Mouse (Mus musculus) lung, adult 2 months (tissue): Measurements from ENCODE around the gene Sh3glb1.

Experiments
- CTCF ChIP-seq: fragments of 200-500 bp; IDR thresholded peaks from 2 replicates; pipeline ENCODE4 v1.5.1; 2011; ENCODE audit warnings: mild to moderate bottlenecking, low read length, control low read depth; ENCODE audit not compliant: insufficient read depth
- POLR2A ChIP-seq: fragments of 200-500 bp; IDR thresholded peaks from 2 replicates; pipeline ENCODE4 v1.6.1; 2011; ENCODE audit warnings: low read depth, mild to moderate bottlenecking, control low read depth, low read length, borderline replicate concordance; ENCODE audit errors: extremely low read depth

GRCm38 (mm10) chr3:144677751-144678150 is 42.4 kb downstream of the Sh3glb1 start:
- no peak for TF ChIP-seq POLR2A
- no peak for TF ChIP-seq CTCF
